Mouse (Mus musculus) CH12.LX (cell line): ENCODE data around the gene Rccd1. TPM values are rescaled to one million over a fixed set of nuclear protein-coding genes. Genes with fewer than 3 reads are reported as not detected.

Source experiments
- DNase-seq: peaks from one replicate; pipeline ENCODE4 v3.0.0-alpha.2; 2013; ENCODE audit errors: extremely low read depth
- H3K27ac ChIP-seq: 2 replicates; pipeline ENCODE4 v1.5.1; 2012; ENCODE audit warnings: low read depth, mild to moderate bottlenecking, control low read depth, moderate library complexity; ENCODE audit not compliant: insufficient read depth
- H3K27me3 ChIP-seq: replicated peaks from 2 replicates; pipeline ENCODE3; 2012; ENCODE audit warnings: inconsistent platforms
- H3K36me3 ChIP-seq, 2 experiments: replicated peaks in 1 of 2; 2 replicates each; pipeline versions ENCODE3 to v1.6.1; 2012; ENCODE audit warnings: inconsistent platforms in 1 of 2, low read length in 1 of 2, mild to moderate bottlenecking in 1 of 2, mixed read lengths in 1 of 2, moderate library complexity in 1 of 2; ENCODE audit not compliant: control insufficient read depth in 1 of 2, insufficient read depth in 1 of 2
- H3K4me1 ChIP-seq, 2 experiments: 2 replicates each; pipeline ENCODE4 v1.6.1; 2012; ENCODE audit warnings: inconsistent platforms in 1 of 2, moderate library complexity in 1 of 2; ENCODE audit not compliant: insufficient read depth in 2 of 2, control insufficient read depth in 1 of 2
- H3K4me2 ChIP-seq: 2 replicates; pipeline ENCODE4 v1.6.1; 2012; ENCODE audit warnings: low read depth, mild to moderate bottlenecking, control low read depth; ENCODE audit not compliant: poor library complexity, insufficient read depth, severe bottlenecking
- H3K4me3 ChIP-seq, 3 experiments: fragments of 150-350 bp in 1 of 3; sonication (generic) in 1 of 3; replicated peaks in 1 of 3; 2 replicates each; pipeline versions ENCODE3 to v1.5.1; 2011 to 2012; ENCODE audit warnings: low read depth in 2 of 3, low read length in 2 of 3, mild to moderate bottlenecking in 2 of 3, moderate library complexity in 2 of 3, control low read depth in 1 of 3, improper control_type of control experiment in 1 of 3, inconsistent platforms in 1 of 3, mixed read lengths in 1 of 3; ENCODE audit not compliant: poor library complexity in 1 of 3
- H3K79me2 ChIP-seq: replicated peaks from 2 replicates; pipeline ENCODE4 v1.6.1; 2012; ENCODE audit warnings: mild to moderate bottlenecking, moderate library complexity; ENCODE audit not compliant: control insufficient read depth, poor library complexity, insufficient read depth, severe bottlenecking; ENCODE audit errors: extremely low read depth
- H3K9ac ChIP-seq: 2 replicates; pipeline ENCODE4 v1.6.1; 2012; ENCODE audit warnings: low read depth, mild to moderate bottlenecking, control low read depth, moderate library complexity; ENCODE audit not compliant: insufficient read depth
- H3K9me3 ChIP-seq: replicated peaks from 2 replicates; pipeline ENCODE3; 2012; ENCODE audit warnings: low read length, inconsistent platforms, mixed read lengths
- CHD2 ChIP-seq: IDR thresholded peaks from 2 replicates; pipeline ENCODE4 v1.6.1; 2011; ENCODE audit warnings: low read length, improper control_type of control experiment
- CTCF ChIP-seq, 2 experiments: IDR thresholded peaks in 1 of 2; conservative IDR thresholded peaks in 1 of 2; 2 replicates each; pipeline ENCODE4 v1.5.1; 2011 to 2012; ENCODE audit warnings: low read depth in 2 of 2, low read length in 2 of 2, improper control_type of control experiment in 1 of 2, inconsistent platforms in 1 of 2, mild to moderate bottlenecking in 1 of 2, moderate library complexity in 1 of 2
- E2F4 ChIP-seq: IDR thresholded peaks from 2 replicates; pipeline ENCODE4 v1.6.1; 2011; ENCODE audit warnings: low read depth, low read length, improper control_type of control experiment; ENCODE audit not compliant: insufficient replicate concordance
- EP300 ChIP-seq: IDR thresholded peaks from 2 replicates; pipeline ENCODE4 v1.6.1; 2011; ENCODE audit warnings: low read length, improper control_type of control experiment
- ETS1 ChIP-seq: conservative IDR thresholded peaks from 2 replicates; pipeline ENCODE4 v1.6.1; 2012; ENCODE audit warnings: low read depth, mild to moderate bottlenecking, inconsistent platforms, low read length, improper control_type of control experiment, moderate library complexity
- GABPA ChIP-seq: IDR thresholded peaks from 2 replicates; pipeline ENCODE4 v1.6.1; 2012; ENCODE audit warnings: low read depth, low read length, improper control_type of control experiment, inconsistent platforms; ENCODE audit not compliant: insufficient replicate concordance
- IRF4 ChIP-seq: IDR thresholded peaks from 2 replicates; pipeline ENCODE4 v1.6.1; 2014; ENCODE audit warnings: low read depth, mild to moderate bottlenecking, inconsistent platforms, low read length, improper control_type of control experiment
- JUN ChIP-seq: IDR thresholded peaks from 2 replicates; pipeline ENCODE4 v1.6.1; 2011; ENCODE audit warnings: low read depth, mild to moderate bottlenecking, low read length, improper control_type of control experiment, moderate library complexity; ENCODE audit not compliant: insufficient read depth
- JUND ChIP-seq: conservative IDR thresholded peaks from 2 replicates; pipeline ENCODE4 v1.6.1; 2011; ENCODE audit warnings: low read depth, low read length, improper control_type of control experiment
- KAT2A ChIP-seq: IDR thresholded peaks from 2 replicates; pipeline ENCODE4 v1.6.1; 2012; ENCODE audit warnings: low read length, improper control_type of control experiment, inconsistent platforms; ENCODE audit not compliant: insufficient replicate concordance
- MAFK ChIP-seq: IDR thresholded peaks from 2 replicates; pipeline ENCODE4 v1.6.1; 2011; ENCODE audit warnings: low read length, improper control_type of control experiment; ENCODE audit not compliant: insufficient replicate concordance
- MAX ChIP-seq: IDR thresholded peaks from 2 replicates; pipeline ENCODE4 v1.6.1; 2011; ENCODE audit warnings: low read length, improper control_type of control experiment
- MAZ ChIP-seq: IDR thresholded peaks from 2 replicates; pipeline ENCODE4 v1.6.1; 2012; ENCODE audit warnings: low read depth, mild to moderate bottlenecking, inconsistent platforms, low read length, improper control_type of control experiment, moderate library complexity
- MEF2A ChIP-seq: IDR thresholded peaks from 2 replicates; pipeline ENCODE4 v1.6.1; 2014; ENCODE audit warnings: low read depth, mild to moderate bottlenecking, inconsistent platforms, low read length, improper control_type of control experiment, borderline replicate concordance
- MXI1 ChIP-seq: IDR thresholded peaks from 2 replicates; pipeline ENCODE4 v1.6.1; 2011; ENCODE audit warnings: mild to moderate bottlenecking, low read depth, low read length, improper control_type of control experiment
- NELFE ChIP-seq: IDR thresholded peaks from 2 replicates; pipeline ENCODE4 v1.6.1; 2011; ENCODE audit warnings: low read depth, low read length, improper control_type of control experiment
- NRF1 ChIP-seq: IDR thresholded peaks from 2 replicates; pipeline ENCODE4 v1.6.1; 2014; ENCODE audit warnings: low read depth, mild to moderate bottlenecking, inconsistent platforms, low read length, improper control_type of control experiment, moderate library complexity
- PAX5 ChIP-seq: IDR thresholded peaks from 2 replicates; pipeline ENCODE4 v1.6.1; 2012; ENCODE audit warnings: low read length, inconsistent platforms, mixed read lengths
- POLR2A ChIP-seq: IDR thresholded peaks from 2 replicates; pipeline ENCODE4 v1.6.1; 2011; ENCODE audit warnings: low read depth, mild to moderate bottlenecking, improper control_type of control experiment, low read length
- POLR2AphosphoS2 ChIP-seq: IDR thresholded peaks from 2 replicates; pipeline ENCODE4 v1.6.1; 2011; ENCODE audit warnings: low read depth, low read length, improper control_type of control experiment
- RAD21 ChIP-seq: IDR thresholded peaks from 2 replicates; pipeline ENCODE4 v1.6.1; 2011; ENCODE audit warnings: low read depth, mild to moderate bottlenecking, low read length, improper control_type of control experiment, moderate library complexity
- SIN3A ChIP-seq: IDR thresholded peaks from 2 replicates; pipeline ENCODE4 v1.6.1; 2012; ENCODE audit warnings: low read length, improper control_type of control experiment, inconsistent platforms
- SMC3 ChIP-seq: IDR thresholded peaks from 2 replicates; pipeline ENCODE4 v1.6.1; 2011; ENCODE audit warnings: low read depth, low read length, improper control_type of control experiment
- TBP ChIP-seq: conservative IDR thresholded peaks from 2 replicates; pipeline ENCODE4 v1.6.1; 2011; ENCODE audit warnings: low read depth, low read length, improper control_type of control experiment
- TCF12 ChIP-seq: IDR thresholded peaks from 2 replicates; pipeline ENCODE4 v1.6.1; 2014; ENCODE audit warnings: low read depth, mild to moderate bottlenecking, inconsistent platforms, low read length, improper control_type of control experiment
- USF1 ChIP-seq: IDR thresholded peaks from 2 replicates; pipeline ENCODE4 v1.6.1; 2014; ENCODE audit warnings: low read depth, mild to moderate bottlenecking, inconsistent platforms, low read length, improper control_type of control experiment
- ZC3H11A ChIP-seq: IDR thresholded peaks from 2 replicates; pipeline ENCODE4 v1.6.1; 2012; ENCODE audit warnings: low read depth, mild to moderate bottlenecking, inconsistent platforms, low read length, improper control_type of control experiment
- ZKSCAN1 ChIP-seq: IDR thresholded peaks from 2 replicates; pipeline ENCODE4 v1.6.1; 2012; ENCODE audit warnings: low read depth, inconsistent platforms, low read length, improper control_type of control experiment, borderline replicate concordance
- ZNF384 ChIP-seq: IDR thresholded peaks from 2 replicates; pipeline ENCODE4 v1.6.1; 2012; ENCODE audit warnings: low read depth, low read length, improper control_type of control experiment, inconsistent platforms
- dilution Hi-C: fragments of 300-500 bp; cut with MboI; formaldehyde crosslinking; loops from 2 replicates; pipeline ENCODE4 v1.14.3; 2020; ENCODE audit warnings: low sequenced_read_pairs; ENCODE audit not compliant: extremely low pct_unique_long_range_greater_than_20kb, extremely low pct_ligation_motif_present
- in situ Hi-C: fragments of 300-500 bp; cut with MboI; formaldehyde crosslinking; loops from 3 replicates; pipeline ENCODE4 v1.14.3; 2019; ENCODE audit warnings: low sequenced_read_pairs, low pct_ligation_motif_present, low pct_unique_long_range_greater_than_20kb, mixed read lengths
- polyA plus RNA-seq: library from polyadenylated mRNA; unstranded; fragments of >175 nt; gene quantifications from 2 replicates; pipeline ENCODE4 v1.2.1, GENCODE M21; 2012; ENCODE audit warnings: low read depth; ENCODE audit not compliant: insufficient read length
- total RNA-seq, 2 experiments: library from RNA; depleted of rRNA; stranded (reverse); fragments of 300-350 nt in 1 of 2; fragments of >200 nt in 1 of 2; gene quantifications; 2 replicates each; pipeline ENCODE4 v1.2.3; 2012 to 2014

Gene Rccd1
- total and polyA plus RNA-seq, 3 experiments = 17.4 to 18.5 (median 18.3) TPM

- in situ Hi-C loops = no loop called here
Observed at GRCm38 (mm10) chr7:80356351-80356750, 32.1 kb upstream of the Rccd1 start.

DNA sequence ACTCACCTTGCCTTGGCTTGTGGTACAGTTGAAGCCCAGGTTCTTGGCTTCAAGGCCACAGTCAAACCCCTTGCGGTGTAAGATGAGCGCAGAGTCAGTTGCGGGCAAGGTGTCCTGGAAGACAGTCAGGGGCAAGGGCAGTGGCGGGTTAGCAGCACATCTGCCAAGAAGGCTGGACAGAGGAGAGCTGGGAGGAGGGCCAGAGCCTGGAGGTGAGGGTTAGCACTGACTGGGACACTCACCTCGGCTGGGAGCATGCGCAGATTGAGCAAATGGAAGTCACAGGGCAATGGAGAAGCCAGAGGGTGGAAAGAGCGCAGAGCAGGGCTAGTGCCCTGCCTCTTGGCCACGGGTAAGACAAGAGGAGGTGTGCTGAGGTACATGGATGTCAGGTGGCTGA lies 28.7 kb upstream of the Rccd1 start:
- dilution Hi-C loops (no loop called here), in situ Hi-C loops (no loop called here)
- no peak overlapping the region for H3K4me3 ChIP-seq
- no peak for TF ChIP-seq EP300
- no peak for TF ChIP-seq TCF12
- TF ChIP-seq POLR2A = no peak
- no peak for TF ChIP-seq SIN3A
- TF ChIP-seq MEF2A = no peak
- TF ChIP-seq ZKSCAN1 = no peak
- TF ChIP-seq PAX5 = no peak
- TF ChIP-seq JUN = no peak
- no peak for TF ChIP-seq POLR2AphosphoS2
- TF ChIP-seq MXI1 = no peak
- no peak for TF ChIP-seq CTCF (conservative IDR thresholded peaks at IDR 0.05 in 1 of 2, IDR thresholded peaks at IDR 0.05 in 1 of 2; ENCODE audit: low read depth in 2 of 2, low read length in 2 of 2)
- no peak for TF ChIP-seq E2F4
- no peak for TF ChIP-seq CHD2
- no peak for TF ChIP-seq MAFK
- no peak for TF ChIP-seq SMC3
- no peak for TF ChIP-seq JUND
- no peak for TF ChIP-seq GABPA
- TF ChIP-seq MAZ = no peak
- no peak for TF ChIP-seq TBP
- TF ChIP-seq NELFE = no peak
- DNase-seq = no peak
- no peaks in the 10 kb centered on the region for H3K79me2 ChIP-seq
- H3K9ac ChIP-seq = no peak overlapping the region
- no peak overlapping the region for H3K4me2 ChIP-seq
- no peaks in the 10 kb centered on the region for H3K27me3 ChIP-seq
- no peak overlapping the region for H3K27ac ChIP-seq
- H3K36me3 ChIP-seq = peaks cover 63 to 85% of the 10 kb centered on the region in 2 experiments
- H3K4me1 ChIP-seq = no peaks in the 10 kb centered on the region
- H3K9me3 ChIP-seq = no peaks in the 10 kb centered on the region

More at GRCm38 (mm10) chr7:80356351-80356750, 32.1 kb upstream of the Rccd1 start:
- Histone ChIP-seq H3K9ac (no peak overlapping the region), H3K4me2 (no peak overlapping the region), H3K36me3 (peaks cover 74 to 92% of the 10 kb centered on the region in 2 experiments), H3K9me3 (no peaks in the 10 kb centered on the region), H3K79me2 (no peaks in the 10 kb centered on the region), H3K27me3 (no peaks in the 10 kb centered on the region), H3K27ac (no peak overlapping the region), H3K4me3 (no peak overlapping the region), H3K4me1 (peaks cover 0 to 5% of the 10 kb centered on the region in 2 experiments; a peak in 2 of 4 replicates)
- TF ChIP-seq KAT2A (no peak), NRF1 (no peak), E2F4 (no peak), JUN (no peak), CHD2 (no peak), CTCF (conservative IDR thresholded peaks at IDR 0.05 in 1 of 2, IDR thresholded peaks at IDR 0.05 in 1 of 2; ENCODE audit: low read depth in 2 of 2, low read length in 2 of 2) (no peak), ETS1 (no peak), TCF12 (no peak), MEF2A (no peak), ZKSCAN1 (no peak), MAZ (no peak), ZNF384 (no peak), SMC3 (no peak), ZC3H11A (no peak), USF1 (no peak), POLR2AphosphoS2 (no peak), MAX (no peak), IRF4 (no peak), JUND (no peak), RAD21 (no peak)
- no peak for DNase-seq
- dilution Hi-C loops = no loop called here
